Mouse (Mus musculus): ENCODE measurements around the gene Tuba4a. TPM values are rescaled to one million over a fixed set of nuclear protein-coding genes. Genes with fewer than 3 reads are reported as not detected.

Gene Tuba4a
- polyA plus RNA-seq, 1 experiment from 2014 or later: 50.5 TPM

DNA sequence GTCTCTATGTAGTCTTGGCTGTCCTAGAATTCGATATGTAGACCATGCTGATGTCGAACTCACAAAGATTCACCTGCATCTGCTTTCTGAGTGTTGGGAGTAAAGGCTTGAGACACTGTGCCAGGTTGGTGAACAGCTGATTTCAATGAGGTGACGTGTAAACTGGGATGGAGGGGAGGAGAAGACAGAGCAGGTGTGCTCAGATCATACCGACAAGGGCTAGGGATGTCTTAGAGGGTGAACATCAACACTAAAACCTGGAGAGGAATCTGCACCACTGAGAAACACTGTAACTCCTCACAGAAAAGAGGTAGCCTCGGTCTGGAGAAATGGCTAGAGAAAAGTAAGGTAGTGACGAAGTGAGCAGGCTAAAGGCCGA lies 51.6 kb downstream of the Tuba4a start:
- H3K4me3 ChIP-seq (ENCODE audit: low read depth, low read length): peak overlapping the region; percentile 80
- peak overlapping the region; percentile 55 for H3K4me2 ChIP-seq (replicated peaks; ENCODE audit: low read depth, low read length)
- peaks cover 4% of the 10 kb centered on the region; the same call in 1 of the 2 replicates for H3K4me1 ChIP-seq (ENCODE audit: insufficient read depth, low read depth, low read length)
- H3K36me3 ChIP-seq (ENCODE audit: insufficient read depth, low read length): peaks cover 25% of the 10 kb centered on the region
- H3K9me3 ChIP-seq (ENCODE audit: low read length): no peaks in the 10 kb centered on the region
- ATAC-seq: peak; percentile 1
- H3K27ac ChIP-seq (ENCODE audit: low read length): peak overlapping the region; percentile 84; the same call in 1 of the 2 replicates
- peak overlapping the region; percentile 29; the same call in 1 of the 2 replicates for H3K9ac ChIP-seq (replicated peaks; ENCODE audit: low read depth)
- no peak for DNase-seq (ENCODE audit: low spot score)
- H3K27me3 ChIP-seq (replicated peaks; ENCODE audit: insufficient read depth, low read length): no peaks in the 10 kb centered on the region
- TF ChIP-seq EP300 (IDR thresholded peaks at IDR 0.05) (no peak), CTCF (IDR thresholded peaks at IDR 0.05) (no peak)
- 7% methylated on average over 7 of the region's 7 CpGs for WGBS

Small RNA genes within 50 kb of the gene (microRNA-seq; reads per million reads assigned to microRNA genes)
- not detected for gene Gm27943

Other genes with a start within 250 kb of the Tuba4a start
- gene Nhej1, start 94.7 kb downstream of the Tuba4a start, polyA plus RNA-seq (2015; fragmentation: Nextera tagmentation; extraction: Ambion mirVana): 5.8 and 6.6 TPM in 2 replicates
- 1.4 and 1.5 TPM in 2 replicates for gene Slc23a3, start 86.0 kb downstream of the Tuba4a start, polyA plus RNA-seq (2015; fragmentation: Nextera tagmentation; extraction: Ambion mirVana)
- gene Cnppd1, start 77.2 kb downstream of the Tuba4a start, polyA plus RNA-seq (2015; fragmentation: Nextera tagmentation; extraction: Ambion mirVana): 63.3 and 67.8 TPM in 2 replicates
- 40.5 and 45.0 TPM in 2 replicates for gene Retreg2, start 77.1 kb downstream of the Tuba4a start, polyA plus RNA-seq (2015; fragmentation: Nextera tagmentation; extraction: Ambion mirVana)
- 50.5 and 56.1 TPM in 2 replicates for gene Zfand2b, start 51.2 kb downstream of the Tuba4a start, polyA plus RNA-seq (2015; fragmentation: Nextera tagmentation; extraction: Ambion mirVana)
- 9.4 and 11.7 TPM in 2 replicates for gene Abcb6, start 39.5 kb downstream of the Tuba4a start, polyA plus RNA-seq (2015; fragmentation: Nextera tagmentation; extraction: Ambion mirVana)
- 15.9 and 17.2 TPM in 2 replicates for gene Ankzf1, start 27.7 kb downstream of the Tuba4a start, polyA plus RNA-seq (2015; fragmentation: Nextera tagmentation; extraction: Ambion mirVana)
- 23.7 and 28.3 TPM in 2 replicates for gene Atg9a, start 27.7 kb downstream of the Tuba4a start, polyA plus RNA-seq (2015; fragmentation: Nextera tagmentation; extraction: Ambion mirVana)
- gene Glb1l, start 9.1 kb downstream of the Tuba4a start, polyA plus RNA-seq (2015; fragmentation: Nextera tagmentation; extraction: Ambion mirVana): 8.6 and 10.1 TPM in 2 replicates
- gene Stk16, start 9.0 kb downstream of the Tuba4a start, polyA plus RNA-seq (2015; fragmentation: Nextera tagmentation; extraction: Ambion mirVana): 75.8 and 77.0 TPM in 2 replicates
- not detected in 2 replicates for gene A630095N17Rik, start 12.2 kb upstream of the Tuba4a start, polyA plus RNA-seq (2015; fragmentation: Nextera tagmentation; extraction: Ambion mirVana)
- gene Dnajb2, start 16.5 kb upstream of the Tuba4a start, polyA plus RNA-seq (2015; fragmentation: Nextera tagmentation; extraction: Ambion mirVana): 40.1 and 45.6 TPM in 2 replicates
- gene Ptprn, start 44.6 kb upstream of the Tuba4a start, polyA plus RNA-seq (2015; fragmentation: Nextera tagmentation; extraction: Ambion mirVana): 0.90 and 0.92 TPM in 2 replicates
- 1.5 and 1.8 TPM in 2 replicates for gene Resp18, start 58.5 kb upstream of the Tuba4a start, polyA plus RNA-seq (2015; fragmentation: Nextera tagmentation; extraction: Ambion mirVana)
- gene Dnpep, start 98.1 kb upstream of the Tuba4a start, polyA plus RNA-seq (2015; fragmentation: Nextera tagmentation; extraction: Ambion mirVana): 109 TPM in 2 replicates
- 59.4 and 67.3 TPM in 2 replicates for gene Des, start 140.5 kb upstream of the Tuba4a start, polyA plus RNA-seq (2015; fragmentation: Nextera tagmentation; extraction: Ambion mirVana)
- 15.4 and 16.4 TPM in 2 replicates for gene Speg, start 155.4 kb upstream of the Tuba4a start, polyA plus RNA-seq (2015; fragmentation: Nextera tagmentation; extraction: Ambion mirVana)
- gene Gmppa, start 216.1 kb upstream of the Tuba4a start, polyA plus RNA-seq (2015; fragmentation: Nextera tagmentation; extraction: Ambion mirVana): 58.4 and 58.9 TPM in 2 replicates
- not detected in 2 replicates for gene Asic4, start 230.6 kb upstream of the Tuba4a start, polyA plus RNA-seq (2015; fragmentation: Nextera tagmentation; extraction: Ambion mirVana)

Data from lung, postnatal 0 days (tissue).